Mouse (Mus musculus) MEL (cell line): ENCODE results near the gene Cpeb2. TPM values are rescaled to one million over a fixed set of nuclear protein-coding genes. Genes with fewer than 3 reads are reported as not detected.
A peak's percentile ranks its signal among the peaks of the same experiment; 100 is the strongest.

Experiments
- DNase-seq: peaks from one replicate; pipeline ENCODE4 v3.0.0; 2011; ENCODE audit warnings: low read depth, low spot score
- H3K27ac ChIP-seq: 2 replicates; pipeline ENCODE4 v1.5.1; 2012; ENCODE audit warnings: low read depth, mild to moderate bottlenecking, control low read depth, low read length, moderate library complexity; ENCODE audit not compliant: control insufficient read depth
- H3K27me3 ChIP-seq, 2 experiments: fragments of 150-350 bp in 1 of 2; sonication (generic) in 1 of 2; 2 replicates each; pipeline ENCODE4 v1.6.1; 2012; ENCODE audit warnings: low read length in 2 of 2, mild to moderate bottlenecking in 2 of 2, improper control_type of control experiment in 1 of 2, moderate library complexity in 1 of 2; ENCODE audit not compliant: insufficient read depth in 2 of 2, control insufficient read depth in 1 of 2
- H3K36me3 ChIP-seq, 2 experiments: 2 replicates each; pipeline ENCODE4 v1.6.1; 2012 to 2014; ENCODE audit warnings: low read length in 2 of 2, improper control_type of control experiment in 1 of 2, inconsistent platforms in 1 of 2, mild to moderate bottlenecking in 1 of 2; ENCODE audit not compliant: insufficient read depth in 2 of 2, control insufficient read depth in 1 of 2
- H3K4me1 ChIP-seq, 2 experiments: fragments of 150-350 bp in 1 of 2; sonication (generic) in 1 of 2; 2 replicates each; pipeline ENCODE4 v1.6.1; 2012; ENCODE audit warnings: low read length in 2 of 2, improper control_type of control experiment in 1 of 2, mild to moderate bottlenecking in 1 of 2; ENCODE audit not compliant: insufficient read depth in 2 of 2, control insufficient read depth in 1 of 2
- H3K4me3 ChIP-seq, 2 experiments: fragments of 150-350 bp in 1 of 2; sonication (generic) in 1 of 2; 2 replicates each; pipeline ENCODE4 v1.5.1; 2012; ENCODE audit warnings: low read depth in 2 of 2, low read length in 2 of 2, mild to moderate bottlenecking in 2 of 2, moderate library complexity in 2 of 2, control low read depth in 1 of 2, improper control_type of control experiment in 1 of 2; ENCODE audit not compliant: control insufficient read depth in 1 of 2, insufficient read depth in 1 of 2
- H3K79me2 ChIP-seq: 2 replicates; pipeline ENCODE4 v1.6.1; 2012; ENCODE audit warnings: mild to moderate bottlenecking, low read length, moderate library complexity; ENCODE audit not compliant: control insufficient read depth, poor library complexity, insufficient read depth
- H3K9ac ChIP-seq: 2 replicates; pipeline ENCODE4 v1.6.1; 2012; ENCODE audit warnings: low read depth, mild to moderate bottlenecking, control low read depth, low read length, moderate library complexity; ENCODE audit not compliant: control insufficient read depth, poor library complexity, severe bottlenecking
- H3K9me3 ChIP-seq: fragments of 150-350 bp; sonication (generic); replicated peaks from 2 replicates; pipeline ENCODE4 v1.6.1; 2012; ENCODE audit warnings: mild to moderate bottlenecking, low read length, improper control_type of control experiment, moderate library complexity; ENCODE audit not compliant: insufficient read depth
- CHD1 ChIP-seq: IDR thresholded peaks from 2 replicates; pipeline ENCODE4 v1.6.1; 2012; ENCODE audit warnings: low read depth, mild to moderate bottlenecking, inconsistent platforms, low read length, improper control_type of control experiment
- CHD2 ChIP-seq: IDR thresholded peaks from 2 replicates; pipeline ENCODE4 v1.6.1; 2011; ENCODE audit warnings: low read length, improper control_type of control experiment
- CTCF ChIP-seq, 3 experiments: IDR thresholded peaks in 2 of 3; conservative IDR thresholded peaks in 1 of 3; 2 replicates each; pipeline ENCODE4 v1.5.1; 2011 to 2012; ENCODE audit warnings: low read length in 3 of 3, low read depth in 2 of 3, mild to moderate bottlenecking in 2 of 3, improper control_type of control experiment in 1 of 3, inconsistent platforms in 1 of 3, mixed read lengths in 1 of 3, moderate library complexity in 1 of 3; ENCODE audit not compliant: control insufficient read depth in 1 of 3, insufficient read depth in 1 of 3, poor library complexity in 1 of 3, severe bottlenecking in 1 of 3
- E2F4 ChIP-seq: IDR thresholded peaks from 2 replicates; pipeline ENCODE4 v1.6.1; 2011; ENCODE audit warnings: low read depth, low read length, improper control_type of control experiment, borderline replicate concordance
- ELF1 ChIP-seq: IDR thresholded peaks from 2 replicates; pipeline ENCODE4 v1.6.1; 2014; ENCODE audit warnings: low read depth, mild to moderate bottlenecking, inconsistent platforms, low read length, improper control_type of control experiment, moderate library complexity
- EP300 ChIP-seq, 2 experiments: IDR thresholded peaks; 2 replicates each; pipeline ENCODE4 v1.6.1; 2011; ENCODE audit warnings: improper control_type of control experiment in 2 of 2, low read length in 2 of 2, low read depth in 1 of 2, mild to moderate bottlenecking in 1 of 2
- ETS1 ChIP-seq: IDR thresholded peaks from 2 replicates; pipeline ENCODE4 v1.6.1; 2012; ENCODE audit warnings: low read depth, mild to moderate bottlenecking, inconsistent platforms, low read length, improper control_type of control experiment, moderate library complexity
- GABPA ChIP-seq: IDR thresholded peaks from 2 replicates; pipeline ENCODE4 v1.6.1; 2012; ENCODE audit warnings: low read depth, mild to moderate bottlenecking, inconsistent platforms, low read length, improper control_type of control experiment, moderate library complexity
- GATA1 ChIP-seq: IDR thresholded peaks from 2 replicates; pipeline ENCODE4 v1.6.1; 2011; ENCODE audit warnings: low read depth, low read length, improper control_type of control experiment
- HCFC1 ChIP-seq: IDR thresholded peaks from 2 replicates; pipeline ENCODE4 v1.6.1; 2012; ENCODE audit warnings: low read depth, mild to moderate bottlenecking, inconsistent platforms, low read length, improper control_type of control experiment, moderate library complexity
- JUND ChIP-seq: IDR thresholded peaks from 2 replicates; pipeline ENCODE4 v1.6.1; 2011; ENCODE audit warnings: low read depth, mild to moderate bottlenecking, improper control_type of control experiment, low read length
- KAT2A ChIP-seq: conservative IDR thresholded peaks from 2 replicates; pipeline ENCODE4 v1.6.1; 2012; ENCODE audit warnings: low read depth, low read length, improper control_type of control experiment, inconsistent platforms
- MAFK ChIP-seq: IDR thresholded peaks from 2 replicates; pipeline ENCODE4 v1.6.1; 2011; ENCODE audit warnings: low read depth, mild to moderate bottlenecking, low read length, improper control_type of control experiment, borderline replicate concordance
- MAX ChIP-seq: IDR thresholded peaks from 2 replicates; pipeline ENCODE4 v1.6.1; 2011; ENCODE audit warnings: low read length, improper control_type of control experiment
- MAZ ChIP-seq: IDR thresholded peaks from 2 replicates; pipeline ENCODE4 v1.6.1; 2012; ENCODE audit warnings: low read depth, mild to moderate bottlenecking, inconsistent platforms, low read length, improper control_type of control experiment
- MXI1 ChIP-seq: IDR thresholded peaks from 2 replicates; pipeline ENCODE4 v1.6.1; 2011; ENCODE audit warnings: mild to moderate bottlenecking, low read depth, low read length, improper control_type of control experiment
- MYB ChIP-seq: IDR thresholded peaks from 2 replicates; pipeline ENCODE4 v1.6.1; 2011; ENCODE audit warnings: mild to moderate bottlenecking, low read depth, low read length, improper control_type of control experiment
- MYC ChIP-seq: IDR thresholded peaks from 2 replicates; pipeline ENCODE4 v1.6.1; 2011; ENCODE audit warnings: low read depth, mild to moderate bottlenecking, low read length, improper control_type of control experiment, moderate library complexity
- NRF1 ChIP-seq: IDR thresholded peaks from 2 replicates; pipeline ENCODE4 v1.6.1; 2014; ENCODE audit warnings: low read depth, mild to moderate bottlenecking, inconsistent platforms, low read length, improper control_type of control experiment, moderate library complexity; ENCODE audit not compliant: poor library complexity, insufficient read depth, severe bottlenecking
- POLR2A ChIP-seq, 2 experiments: IDR thresholded peaks; 2 replicates each; pipeline ENCODE4 v1.6.1; 2011 to 2012; ENCODE audit warnings: low read length in 2 of 2, mild to moderate bottlenecking in 2 of 2, control low read depth in 1 of 2, improper control_type of control experiment in 1 of 2, low read depth in 1 of 2, moderate library complexity in 1 of 2; ENCODE audit not compliant: control insufficient read depth in 1 of 2, insufficient read depth in 1 of 2, poor library complexity in 1 of 2
- POLR2AphosphoS2 ChIP-seq: IDR thresholded peaks from 2 replicates; pipeline ENCODE4 v1.6.1; 2011; ENCODE audit warnings: low read length, improper control_type of control experiment
- POLR2AphosphoS5 ChIP-seq: IDR thresholded peaks from 2 replicates; pipeline ENCODE4 v1.6.1; 2012; ENCODE audit warnings: low read depth, borderline replicate concordance, mild to moderate bottlenecking, inconsistent platforms, low read length, moderate library complexity, mixed read lengths
- RCOR1 ChIP-seq: IDR thresholded peaks from 2 replicates; pipeline ENCODE4 v1.6.1; 2012; ENCODE audit warnings: low read depth, mild to moderate bottlenecking, inconsistent platforms, low read length, improper control_type of control experiment
- SMC3 ChIP-seq: IDR thresholded peaks from 2 replicates; pipeline ENCODE4 v1.6.1; 2011; ENCODE audit warnings: low read depth, low read length, improper control_type of control experiment
- TAL1 ChIP-seq: IDR thresholded peaks from 2 replicates; pipeline ENCODE4 v1.6.1; 2012; ENCODE audit warnings: mild to moderate bottlenecking, inconsistent platforms, low read length, moderate library complexity, mixed read lengths
- TBP ChIP-seq: IDR thresholded peaks from 2 replicates; pipeline ENCODE4 v1.8.0; 2011; ENCODE audit warnings: low read depth, low read length, improper control_type of control experiment
- UBTF ChIP-seq: IDR thresholded peaks from 2 replicates; pipeline ENCODE4 v1.6.1; 2012; ENCODE audit warnings: low read depth, mild to moderate bottlenecking, inconsistent platforms, low read length, improper control_type of control experiment, moderate library complexity, borderline replicate concordance; ENCODE audit not compliant: insufficient read depth
- USF1 ChIP-seq: IDR thresholded peaks from 2 replicates; pipeline ENCODE4 v1.6.1; 2014; ENCODE audit warnings: low read depth, mild to moderate bottlenecking, inconsistent platforms, low read length, improper control_type of control experiment, moderate library complexity
- USF2 ChIP-seq, 2 experiments: IDR thresholded peaks; 2 replicates each; pipeline ENCODE4 v1.6.1; 2011 to 2012; ENCODE audit warnings: improper control_type of control experiment in 2 of 2, low read length in 2 of 2, borderline replicate concordance in 1 of 2, inconsistent platforms in 1 of 2, low read depth in 1 of 2, mild to moderate bottlenecking in 1 of 2; ENCODE audit not compliant: insufficient read depth in 1 of 2
- ZC3H11A ChIP-seq: IDR thresholded peaks from 2 replicates; pipeline ENCODE4 v1.6.1; 2012; ENCODE audit warnings: low read depth, mild to moderate bottlenecking, inconsistent platforms, low read length, improper control_type of control experiment
- ZKSCAN1 ChIP-seq: IDR thresholded peaks from 2 replicates; pipeline ENCODE4 v1.6.1; 2012; ENCODE audit warnings: low read depth, mild to moderate bottlenecking, inconsistent platforms, low read length, improper control_type of control experiment, moderate library complexity
- ZNF384 ChIP-seq: IDR thresholded peaks from 2 replicates; pipeline ENCODE4 v1.6.1; 2012; ENCODE audit warnings: low read depth, mild to moderate bottlenecking, inconsistent platforms, low read length, improper control_type of control experiment
- polyA plus RNA-seq, 2 experiments: library from polyadenylated mRNA; stranded (reverse) in 1 of 2; unstranded in 1 of 2; fragments of >175 nt in 1 of 2; fragments of >200 nt in 1 of 2; gene quantifications; 2 replicates each; pipeline versions ENCODE4 v1.2.1 to v1.2.4; 2012; ENCODE audit warnings: low replicate concordance in 2 of 2, low read depth in 1 of 2; ENCODE audit not compliant: insufficient read length in 2 of 2, insufficient read depth in 1 of 2, missing spikeins in 1 of 2
- total RNA-seq: library from RNA; depleted of rRNA; stranded (reverse); fragments of 300-350 nt; gene quantifications from 2 replicates; pipeline ENCODE4 v1.2.3, GENCODE M21; 2012

The Cpeb2 gene
- total and polyA plus RNA-seq, 3 experiments = 0.69 to 2.0 TPM; not detected in 1

DNA sequence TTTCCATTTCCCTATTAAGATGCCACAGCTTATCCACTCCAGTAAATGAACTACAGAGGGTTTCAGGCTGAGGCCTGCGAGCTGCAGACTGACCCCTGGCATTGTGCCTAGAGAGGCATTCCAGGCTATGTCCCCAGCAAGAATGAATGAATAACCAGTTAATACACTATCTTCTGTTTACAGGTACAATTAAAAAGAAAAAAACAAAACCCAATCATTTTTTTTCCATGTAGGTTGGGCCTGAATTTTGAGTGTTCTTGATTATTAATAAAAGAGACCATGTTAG is 14.2 kb upstream of the Cpeb2 start:
- no peak for DNase-seq
- Histone ChIP-seq H3K36me3 (peaks cover 0 to 14% of the 10 kb centered on the region in 2 experiments; a peak in 2 of 4 replicates), H3K4me3 (no peak overlapping the region), H3K27ac (peak overlapping the region; percentile 7; the same call in 1 of the 2 replicates)
- no peak for TF ChIP-seq E2F4
- TF ChIP-seq POLR2AphosphoS2 = no peak
- TF ChIP-seq USF1 = no peak
- TF ChIP-seq MYB = no peak
- no peak for TF ChIP-seq TAL1
- no peak for TF ChIP-seq MAX
- no peak for TF ChIP-seq CHD1
- TF ChIP-seq, all 39 proteins: peak for 0
- H3K27me3 ChIP-seq = no peaks in the 10 kb centered on the region
- H3K9ac ChIP-seq = no peak overlapping the region
- peaks cover 0 to 7% of the 10 kb centered on the region in 2 experiments; a peak in 2 of 4 replicates for H3K4me1 ChIP-seq
- H3K9me3 ChIP-seq = no peaks in the 10 kb centered on the region
- no peaks in the 10 kb centered on the region for H3K79me2 ChIP-seq

DNA sequence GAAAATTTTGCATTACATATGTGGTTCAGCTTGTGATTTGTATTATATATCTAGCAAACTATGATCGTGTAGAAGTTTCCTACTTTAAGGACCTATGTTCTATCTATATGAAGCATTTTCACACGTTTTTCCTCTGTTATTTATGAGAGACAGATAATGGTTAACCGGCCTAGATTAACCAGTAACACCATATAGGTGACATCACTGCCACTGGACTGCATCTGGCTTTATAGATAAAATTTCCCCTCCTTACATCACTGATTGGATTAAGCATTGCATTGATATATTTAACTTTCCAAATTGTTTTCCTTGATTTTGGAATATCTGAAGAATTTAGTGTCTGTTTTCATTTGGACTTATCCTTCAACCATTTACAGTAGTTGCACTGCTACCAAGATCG is 9.6 kb upstream of the Cpeb2 start:
- H3K9me3 ChIP-seq = no peaks in the 10 kb centered on the region
- peak; percentile 46 for DNase-seq
- no peak for TF ChIP-seq CHD2
- TF ChIP-seq ETS1 = peak; percentile 95
- TF ChIP-seq ZNF384 = no peak
- no peak for TF ChIP-seq GABPA
- TF ChIP-seq HCFC1 = no peak
- no peak for TF ChIP-seq MAX
- TF ChIP-seq TBP = no peak
- no peak for TF ChIP-seq MXI1
- TF ChIP-seq MYC = no peak
- TF ChIP-seq MAFK = no peak
- TF ChIP-seq CTCF (IDR thresholded peaks at IDR 0.05 in 2 of 3, conservative IDR thresholded peaks at IDR 0.05 in 1 of 3; ENCODE audit: control insufficient read depth in 1 of 3, insufficient read depth in 1 of 3, low read depth in 2 of 3, low read length in 3 of 3, poor library complexity in 1 of 3, severe bottlenecking in 1 of 3) = no peak
- no peak for TF ChIP-seq JUND
- TF ChIP-seq UBTF = no peak
- no peak for TF ChIP-seq SMC3
- TF ChIP-seq POLR2AphosphoS5 = no peak
- TF ChIP-seq RCOR1 = peak; percentile 55; the same call in 1 of the 2 replicates
- peak; percentile 59; the same call in 1 of the 2 replicates for TF ChIP-seq GATA1
- TF ChIP-seq KAT2A = no peak
- no peak for TF ChIP-seq MAZ
- TF ChIP-seq E2F4 = no peak
- TF ChIP-seq ZKSCAN1 = no peak
- no peak for TF ChIP-seq POLR2A (IDR thresholded peaks at IDR 0.05; ENCODE audit: control insufficient read depth in 1 of 2, insufficient read depth in 1 of 2, low read depth in 1 of 2, low read length in 2 of 2, poor library complexity in 1 of 2)
- peak; percentile 76 to 82 for TF ChIP-seq EP300 (IDR thresholded peaks at IDR 0.05; ENCODE audit: low read depth in 1 of 2, low read length in 2 of 2)
- TF ChIP-seq USF2 (IDR thresholded peaks at IDR 0.05; ENCODE audit: borderline replicate concordance in 1 of 2, insufficient read depth in 1 of 2, low read depth in 1 of 2, low read length in 2 of 2) = no peak
- no peak for TF ChIP-seq NRF1
- no peak for TF ChIP-seq POLR2AphosphoS2
- TF ChIP-seq ELF1 = no peak
- no peak for TF ChIP-seq USF1
- TF ChIP-seq ZC3H11A = no peak

More for the DNA sequence above, 9.6 kb upstream of the Cpeb2 start:
- H3K4me3 ChIP-seq = no peak overlapping the region
- no peak overlapping the region for H3K9ac ChIP-seq
- H3K79me2 ChIP-seq = no peaks in the 10 kb centered on the region
- H3K27ac ChIP-seq = peak overlapping the region; percentile 34; the same call in 1 of the 2 replicates
- peaks cover 0 to 21% of the 10 kb centered on the region in 2 experiments; a peak in 2 of 4 replicates for H3K36me3 ChIP-seq
- peaks cover 2 to 9% of the 10 kb centered on the region in 2 experiments; a peak in 2 of 4 replicates for H3K4me1 ChIP-seq
- H3K27me3 ChIP-seq = no peaks in the 10 kb centered on the region
